Mouse (Mus musculus) embryonic facial prominence, embryonic 14.5 days (tissue): ENCODE data around the gene Map2k5. TPM values are rescaled to one million over a fixed set of nuclear protein-coding genes. Genes with fewer than 3 reads are reported as not detected.

Experiments
- ATAC-seq: fragments of 200-750 bp; cut with Nextera tagmentation; 2 replicates; pipeline ENCODE4 v1.8.0; 2017; ENCODE audit warnings: low read depth, moderate number of reproducible peaks, moderate TSS enrichment
- DNase-seq: peaks from one replicate; pipeline ENCODE4 v3.0.0-alpha.2; 2015; ENCODE audit warnings: low spot score
- H3K27ac ChIP-seq: fragments of 300-500 bp; sonication (generic); replicated peaks from 2 replicates; pipeline ENCODE4 v1.5.1; 2014; ENCODE audit warnings: low read depth, mild to moderate bottlenecking, low read length, moderate library complexity
- H3K27me3 ChIP-seq: fragments of 300-500 bp; sonication (generic); replicated peaks from 2 replicates; pipeline ENCODE4 v1.6.1; 2014; ENCODE audit warnings: low read length; ENCODE audit not compliant: control insufficient read depth, insufficient read depth
- H3K36me3 ChIP-seq: fragments of 300-500 bp; sonication (generic); 2 replicates; pipeline ENCODE4 v1.6.1; 2014; ENCODE audit warnings: low read length, mixed read lengths; ENCODE audit not compliant: control insufficient read depth, insufficient read depth
- H3K4me1 ChIP-seq: fragments of 300-500 bp; sonication (generic); 2 replicates; pipeline ENCODE4 v1.6.1; 2014; ENCODE audit warnings: antibody characterized with exemption, low read length; ENCODE audit not compliant: control insufficient read depth, insufficient read depth
- H3K4me2 ChIP-seq: fragments of 300-500 bp; sonication (generic); 2 replicates; pipeline ENCODE4 v1.6.1; 2014; ENCODE audit warnings: low read depth, mild to moderate bottlenecking, low read length, moderate library complexity, mixed read lengths
- H3K4me3 ChIP-seq: fragments of 300-500 bp; sonication (generic); 2 replicates; pipeline ENCODE4 v1.5.1; 2014; ENCODE audit warnings: low read depth, mild to moderate bottlenecking, low read length
- H3K9ac ChIP-seq: fragments of 300-500 bp; sonication (generic); 2 replicates; pipeline ENCODE4 v1.6.1; 2014; ENCODE audit warnings: low read depth, mild to moderate bottlenecking, low read length, moderate library complexity, mixed read lengths
- H3K9me3 ChIP-seq: fragments of 300-500 bp; sonication (generic); 2 replicates; pipeline ENCODE4 v1.6.1; 2016; ENCODE audit warnings: low read length; ENCODE audit not compliant: control insufficient read depth
- WGBS: fragments of 180-500 bp; shearing (Covaris S2); extraction: QIAGEN DNeasy Blood & Tissue Kit; methylation state at CpG from one replicate; pipeline ENCODE4 v1.1.7; 2014; 5-methylcytosine and 5-hydroxymethylcytosine counted together
- polyA plus RNA-seq: library from polyadenylated mRNA; unstranded; fragments of >200 nt; fragmentation: Nextera tagmentation; extraction: Ambion mirVana; gene quantifications from 2 replicates; pipeline ENCODE4 v1.2.1, GENCODE M21; 2014

The Map2k5 gene
- polyA plus RNA-seq, 1 experiment from 2014 or later = 31.3 TPM

DNA sequence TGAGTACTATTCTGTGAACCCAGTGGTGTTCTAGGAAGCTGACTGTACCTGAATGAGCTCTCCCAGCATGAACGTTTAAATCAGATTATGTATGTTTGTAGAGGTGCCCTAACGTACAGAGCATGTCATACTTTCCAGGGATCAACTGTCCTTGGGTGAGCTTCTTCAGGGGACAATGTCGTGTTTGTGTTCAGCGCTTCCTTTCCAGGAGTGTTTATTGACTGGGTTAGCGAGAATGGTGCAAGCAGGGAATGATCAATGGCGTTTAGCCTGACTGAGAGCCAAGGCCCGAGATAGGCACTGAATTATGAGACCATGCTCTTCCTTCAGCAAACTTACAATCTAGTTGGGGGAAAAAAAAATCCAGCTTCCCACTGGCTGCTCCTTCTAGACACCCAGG is 193.8 kb downstream of the Map2k5 start:
- peaks cover 23% of the 10 kb centered on the region; the same call in 1 of the 2 replicates for H3K36me3 ChIP-seq
- 74% methylated on average over 7 of the region's 7 CpGs for WGBS
- no peak overlapping the region for H3K9ac ChIP-seq
- no peak overlapping the region for H3K4me3 ChIP-seq
- H3K9me3 ChIP-seq = no peaks in the 10 kb centered on the region
- DNase-seq (no peak), ATAC-seq (no peak)
- H3K27ac ChIP-seq = no peak overlapping the region
- peaks cover 13% of the 10 kb centered on the region; the same call in 1 of the 2 replicates for H3K4me1 ChIP-seq
- H3K4me2 ChIP-seq = no peak overlapping the region
- no peaks in the 10 kb centered on the region for H3K27me3 ChIP-seq

GRCm38 (mm10) chr9:63182306-63182960 is 195.3 kb downstream of the Map2k5 start:
- Histone ChIP-seq H3K27me3 (no peaks in the 10 kb centered on the region), H3K9me3 (no peaks in the 10 kb centered on the region), H3K4me3 (no peak overlapping the region), H3K27ac (no peak overlapping the region), H3K9ac (no peak overlapping the region), H3K4me1 (peaks cover 11% of the 10 kb centered on the region; the same call in 1 of the 2 replicates), H3K36me3 (peaks cover 22% of the 10 kb centered on the region; the same call in 1 of the 2 replicates), H3K4me2 (no peak overlapping the region)
- no peak for ATAC-seq
- peak; percentile 61 for DNase-seq
- WGBS = 35% methylated on average over 14 of the region's 14 CpGs

DNA sequence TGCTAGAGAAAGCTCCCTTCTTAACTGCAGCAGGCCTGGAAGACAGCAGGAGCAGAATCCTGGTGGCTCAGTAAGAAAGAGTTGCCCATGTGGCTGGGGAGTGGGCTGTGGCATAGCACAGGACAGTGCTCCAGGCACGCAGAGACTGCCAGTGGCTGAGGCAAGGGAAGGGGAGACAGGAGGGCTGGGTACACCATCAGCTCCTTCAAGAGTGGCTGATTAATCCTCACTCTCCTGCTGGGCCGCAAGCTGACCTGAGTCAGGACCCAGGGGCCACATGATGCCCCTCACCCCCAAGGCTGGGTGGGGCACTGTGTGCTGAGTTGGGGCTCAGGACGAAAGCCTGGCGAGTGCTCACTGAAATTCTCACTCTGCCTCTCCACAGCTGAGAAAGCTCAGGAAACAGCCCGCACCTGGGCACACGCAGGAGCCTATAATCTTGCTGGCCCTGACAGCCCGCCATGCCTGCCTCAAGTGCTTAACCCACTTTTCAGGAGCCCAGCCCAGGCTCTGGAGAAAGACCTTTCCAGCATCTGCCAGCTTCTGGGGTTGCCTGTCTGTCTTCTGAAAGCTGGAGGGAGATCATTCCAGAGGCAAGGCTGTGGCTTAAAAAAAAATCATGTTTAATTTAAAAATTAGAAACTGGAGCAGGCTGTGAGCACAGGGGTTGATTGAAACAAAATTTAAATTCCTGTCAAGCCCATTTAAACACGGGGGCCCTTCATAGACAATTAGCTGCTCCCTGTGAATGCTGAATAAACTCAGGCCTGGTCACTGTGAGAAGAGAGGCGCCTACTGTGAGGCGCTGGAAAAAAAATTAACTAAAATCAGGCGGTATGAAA is 196.1 kb downstream of the Map2k5 start:
- no peak overlapping the region for H3K4me2 ChIP-seq
- H3K9ac ChIP-seq = no peak overlapping the region
- WGBS = 37% methylated on average over 11 of the region's 11 CpGs
- H3K4me1 ChIP-seq = peaks cover 9% of the 10 kb centered on the region; the same call in 1 of the 2 replicates
- H3K4me3 ChIP-seq = no peak overlapping the region
- DNase-seq (peak; percentile 23), ATAC-seq (no peak)
- no peaks in the 10 kb centered on the region for H3K9me3 ChIP-seq
- peaks cover 22% of the 10 kb centered on the region; the same call in 1 of the 2 replicates for H3K36me3 ChIP-seq
- no peak overlapping the region for H3K27ac ChIP-seq
- no peaks in the 10 kb centered on the region for H3K27me3 ChIP-seq

DNA sequence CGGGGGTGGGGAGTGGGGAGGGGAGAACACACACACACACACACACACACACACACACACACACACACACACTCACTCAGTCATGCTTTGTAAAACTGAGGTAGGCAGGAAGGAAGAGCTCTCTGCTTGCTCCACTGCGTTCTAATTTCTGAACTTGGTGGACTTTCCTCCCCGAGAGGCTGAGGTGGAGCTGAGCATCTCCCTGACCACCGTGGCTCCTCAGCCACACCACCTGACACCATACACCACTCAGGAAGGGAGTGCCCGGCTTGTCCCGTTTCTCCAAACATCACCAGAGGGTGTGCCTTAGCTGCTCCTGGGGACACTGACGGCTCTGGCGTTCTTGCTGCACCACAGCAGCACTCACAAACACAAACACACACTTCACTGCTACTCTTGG is 199.4 kb downstream of the Map2k5 start:
- DNase-seq = no peak
- no peak overlapping the region for H3K9ac ChIP-seq
- H3K4me2 ChIP-seq = no peak overlapping the region
- H3K4me1 ChIP-seq = peaks cover 9% of the 10 kb centered on the region; the same call in 1 of the 2 replicates
- H3K27ac ChIP-seq = no peak overlapping the region
- no peaks in the 10 kb centered on the region for H3K9me3 ChIP-seq
- no peak overlapping the region for H3K4me3 ChIP-seq
- ATAC-seq = no peak
- no peaks in the 10 kb centered on the region for H3K27me3 ChIP-seq
- peaks cover 17% of the 10 kb centered on the region; the same call in 1 of the 2 replicates for H3K36me3 ChIP-seq
- whole genome bisulfite sequencing = 80% methylated on average over 7 of the region's 8 CpGs

GRCm38 (mm10) chr9:63174001-63174721 is 203.5 kb downstream of the Map2k5 start:
- Histone ChIP-seq H3K4me3 (no peak overlapping the region), H3K27ac (no peak overlapping the region), H3K9ac (no peak overlapping the region), H3K27me3 (no peaks in the 10 kb centered on the region), H3K9me3 (no peaks in the 10 kb centered on the region), H3K4me1 (no peaks in the 10 kb centered on the region), H3K36me3 (peaks cover 3% of the 10 kb centered on the region; the same call in 1 of the 2 replicates), H3K4me2 (no peak overlapping the region)
- no peak for DNase-seq
- no peak for ATAC-seq
- WGBS = 82% methylated on average over 8 of the region's 8 CpGs

DNA sequence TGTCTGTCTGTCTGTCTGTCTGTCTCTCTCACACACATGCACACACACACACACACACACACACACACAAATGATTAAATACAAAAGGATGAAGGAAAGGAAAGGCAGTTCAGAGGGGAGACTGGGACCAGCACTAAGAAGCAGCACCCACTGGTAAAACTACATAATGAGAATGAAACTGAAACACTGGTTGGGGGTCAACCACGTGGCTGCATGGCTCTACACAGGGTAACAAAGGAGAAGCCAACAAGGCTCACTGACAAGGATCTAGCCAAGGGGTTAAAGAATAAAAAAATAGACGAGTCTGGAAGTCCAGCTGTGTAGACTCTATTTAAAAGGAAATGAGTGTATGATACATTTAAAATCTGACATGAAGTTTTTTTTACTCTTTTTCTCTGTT is 205.8 kb downstream of the Map2k5 start:
- H3K27me3 ChIP-seq = no peaks in the 10 kb centered on the region
- no peak overlapping the region for H3K27ac ChIP-seq
- no peaks in the 10 kb centered on the region for H3K4me1 ChIP-seq
- DNase-seq = no peak
- WGBS = 51% methylated on average over 2 of the region's 2 CpGs
- no peak overlapping the region for H3K4me3 ChIP-seq
- no peak for ATAC-seq
- no peaks in the 10 kb centered on the region for H3K36me3 ChIP-seq
- H3K4me2 ChIP-seq = no peak overlapping the region
- no peak overlapping the region for H3K9ac ChIP-seq
- no peaks in the 10 kb centered on the region for H3K9me3 ChIP-seq

DNA sequence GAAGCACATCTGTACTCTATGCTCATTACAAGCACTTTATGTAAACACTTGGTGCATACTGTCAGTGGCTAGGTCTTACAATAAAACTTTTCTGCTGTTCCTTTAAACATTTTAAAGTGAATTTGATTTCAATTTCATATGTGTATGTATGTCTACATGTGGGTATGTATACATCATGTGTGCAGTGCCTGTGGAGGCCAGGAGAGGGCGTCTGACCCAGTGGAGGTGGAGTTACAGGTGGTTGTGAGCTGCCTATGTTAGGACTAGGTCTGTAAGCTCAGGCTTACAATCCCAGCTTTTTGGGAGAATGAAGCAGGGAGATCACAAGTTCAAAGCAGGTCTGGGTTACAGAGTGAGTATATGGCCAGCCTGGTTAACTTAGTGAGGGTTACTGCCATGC is 208.6 kb downstream of the Map2k5 start:
- H3K4me2 ChIP-seq = no peak overlapping the region
- no peaks in the 10 kb centered on the region for H3K27me3 ChIP-seq
- no peak overlapping the region for H3K9ac ChIP-seq
- no peak overlapping the region for H3K27ac ChIP-seq
- no peaks in the 10 kb centered on the region for H3K9me3 ChIP-seq
- no peak for DNase-seq
- no peak overlapping the region for H3K4me3 ChIP-seq
- 81% methylated on average over 1 of the region's 1 CpGs for WGBS
- ATAC-seq = no peak
- no peaks in the 10 kb centered on the region for H3K4me1 ChIP-seq
- no peaks in the 10 kb centered on the region for H3K36me3 ChIP-seq

DNA sequence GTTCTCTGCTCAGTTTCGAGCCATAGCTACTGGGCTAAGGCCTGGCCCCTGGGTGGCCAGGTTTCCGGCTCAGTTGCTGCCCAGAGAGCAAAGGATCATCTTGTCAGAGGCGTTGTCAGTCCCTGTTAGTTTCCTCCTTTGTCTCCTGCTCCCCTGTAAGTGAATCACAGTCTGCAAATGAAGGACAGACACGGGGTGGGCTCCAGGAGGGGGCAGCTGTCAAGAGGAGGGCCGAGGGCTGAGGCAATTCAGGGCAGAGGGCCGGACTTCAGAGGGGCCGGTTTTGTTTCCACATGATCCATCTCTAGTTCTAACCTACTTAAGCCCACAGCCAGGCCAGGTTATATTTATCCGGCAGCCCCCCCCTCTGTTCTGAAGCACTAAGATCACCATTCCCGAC is 212.6 kb downstream of the Map2k5 start:
- H3K36me3 ChIP-seq = peaks cover 13% of the 10 kb centered on the region; the same call in 1 of the 2 replicates
- H3K4me2 ChIP-seq = no peak overlapping the region
- ATAC-seq (no peak), DNase-seq (no peak)
- H3K9me3 ChIP-seq = no peaks in the 10 kb centered on the region
- 32% methylated on average over 9 of the region's 9 CpGs for WGBS
- no peak overlapping the region for H3K9ac ChIP-seq
- H3K4me3 ChIP-seq = no peak overlapping the region
- no peaks in the 10 kb centered on the region for H3K4me1 ChIP-seq
- H3K27me3 ChIP-seq = no peaks in the 10 kb centered on the region
- no peak overlapping the region for H3K27ac ChIP-seq
